Mouse (Mus musculus): ENCODE data around the gene Ttc3.
"Not testable (repeated sequence)": the region's sequence is repeated elsewhere in the genome, so short reads cannot be mapped to it uniquely, and the experiment has no call there.

Gene Ttc3

DNA sequence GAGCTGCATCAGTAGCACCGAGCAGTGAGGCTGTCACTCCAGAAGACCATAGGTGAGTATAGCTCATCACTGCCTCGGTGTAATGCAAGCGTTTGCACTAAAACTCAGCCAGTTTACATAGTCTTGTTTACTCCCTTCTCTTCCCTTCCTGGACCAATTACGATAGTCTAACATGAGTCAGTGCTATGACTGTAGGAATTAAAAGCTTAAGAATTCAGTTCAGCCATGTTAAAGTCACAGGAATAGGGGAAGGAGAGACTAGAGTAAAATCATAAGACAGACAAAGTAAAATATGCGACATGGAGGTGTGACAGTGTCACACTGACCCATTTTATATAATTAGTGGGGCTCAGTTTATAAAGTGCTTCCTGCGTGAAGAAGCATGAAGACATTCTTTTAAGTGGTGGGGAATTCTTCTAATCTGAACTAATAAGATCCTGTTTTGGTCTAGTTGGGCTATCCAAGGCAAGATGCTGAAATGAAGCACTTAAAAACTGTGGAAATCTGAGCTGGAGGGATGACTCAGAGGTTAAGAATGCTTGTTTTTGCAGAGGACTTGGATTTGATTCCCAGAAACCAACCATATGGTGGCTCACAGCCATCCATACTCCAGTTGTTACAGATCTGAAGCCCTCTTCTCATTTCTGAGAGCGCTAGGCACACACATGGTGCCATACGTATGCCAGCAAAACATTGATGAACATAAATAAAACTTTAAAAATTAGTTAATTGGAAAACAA lies 65.2 kb downstream of the Ttc3 start:
- peak; percentile 13 for DNase-seq (ENCODE audit: low spot score)

DNA sequence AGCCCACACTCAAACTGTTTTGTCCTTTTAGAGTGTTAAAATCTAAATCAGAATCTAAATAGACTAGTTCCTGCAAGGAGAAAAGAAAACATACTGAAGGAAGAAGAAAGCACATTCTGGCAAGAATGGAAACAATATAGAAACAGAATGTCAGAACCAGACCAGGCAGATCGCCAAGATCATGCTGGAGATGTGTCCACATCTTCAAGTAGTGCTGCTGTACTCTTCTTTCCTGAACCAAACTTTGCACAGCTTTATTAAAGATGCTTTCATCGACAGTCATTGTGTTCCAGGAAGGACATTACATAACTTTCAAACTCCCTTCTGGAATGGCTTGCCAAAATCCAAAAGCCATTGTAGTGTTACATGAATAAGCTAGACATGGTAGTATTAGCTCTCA lies 66.4 kb downstream of the Ttc3 start:
- DNase-seq (ENCODE audit: low spot score) = no peak

- no peak for DNase-seq (ENCODE audit: low spot score)
These were observed 70.9 kb downstream of the Ttc3 start for GRCm38 (mm10) chr16:94441361-94441760.

DNA sequence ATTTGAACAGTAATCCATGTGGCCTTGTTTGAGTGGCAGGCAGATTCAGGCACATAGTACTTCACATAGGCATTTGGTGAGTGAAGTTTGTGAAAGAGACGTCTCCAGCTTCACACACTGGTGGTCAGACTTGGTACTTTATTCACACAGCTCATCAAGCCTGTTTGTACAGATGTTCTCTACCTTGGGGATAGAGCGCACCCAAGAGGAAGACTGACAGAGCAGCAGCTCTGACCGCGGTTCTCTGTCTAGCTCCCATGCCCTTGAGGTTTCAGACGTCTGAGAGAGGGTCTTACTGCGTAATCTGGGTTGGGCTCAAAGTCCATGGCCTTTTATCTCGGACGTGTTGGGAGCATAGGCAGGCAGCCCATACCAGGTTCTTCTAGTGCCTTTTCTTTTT lies 78.7 kb downstream of the Ttc3 start:
- DNase-seq (ENCODE audit: low spot score) = no peak

GRCm38 (mm10) chr16:94449632-94450031 lies 79.2 kb downstream of the Ttc3 start:
- DNase-seq (ENCODE audit: low spot score) = no peak

- no peak for DNase-seq (ENCODE audit: low spot score)
These were observed 81.4 kb downstream of the Ttc3 start for GRCm38 (mm10) chr16:94451545-94452488.

GRCm38 (mm10) chr16:94452768-94453167 lies 82.3 kb downstream of the Ttc3 start:
- DNase-seq (ENCODE audit: low spot score) = no peak

- no peak for DNase-seq (ENCODE audit: low spot score)
These were observed 83.7 kb downstream of the Ttc3 start for GRCm38 (mm10) chr16:94454146-94454545.

GRCm38 (mm10) chr16:94464067-94464466 lies 93.6 kb downstream of the Ttc3 start:
- no peak for DNase-seq (ENCODE audit: low spot score)

- DNase-seq (ENCODE audit: low spot score) = no peak
These were observed 95.5 kb downstream of the Ttc3 start for GRCm38 (mm10) chr16:94465900-94466299.

GRCm38 (mm10) chr16:94466317-94466716 lies 95.9 kb downstream of the Ttc3 start:
- DNase-seq (ENCODE audit: low spot score) = not testable (repeated sequence)

- no peak for DNase-seq (ENCODE audit: low spot score)
These were observed 97.1 kb downstream of the Ttc3 start for GRCm38 (mm10) chr16:94467337-94468055.

- DNase-seq (ENCODE audit: low spot score) = no peak
These were observed 98.0 kb downstream of the Ttc3 start for GRCm38 (mm10) chr16:94468391-94468790.

DNA sequence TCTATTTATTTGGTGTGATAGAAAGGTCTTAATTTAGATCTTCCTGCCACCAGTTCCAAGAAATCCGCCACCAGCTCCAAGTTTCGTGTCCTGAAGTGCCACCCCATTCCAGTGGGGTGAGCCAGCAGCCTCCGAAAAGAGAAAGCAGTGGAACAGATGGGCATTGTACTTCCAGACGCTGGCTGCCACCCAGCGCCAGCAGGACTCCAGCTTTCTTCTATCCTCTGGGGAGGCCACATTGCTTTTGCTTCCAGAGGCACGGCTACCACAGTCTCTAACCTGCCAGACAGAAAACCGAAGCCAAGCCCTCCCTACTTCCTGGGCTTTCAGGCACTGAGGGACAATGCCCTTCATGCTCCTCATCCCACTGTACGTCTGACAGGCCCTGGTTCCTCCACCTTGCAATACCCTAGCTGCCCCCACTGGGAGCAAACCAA lies 102.1 kb downstream of the Ttc3 start:
- no peak for DNase-seq (ENCODE audit: low spot score)

- DNase-seq (ENCODE audit: low spot score) = no peak
These were observed 102.8 kb downstream of the Ttc3 start for GRCm38 (mm10) chr16:94473086-94473822.

DNA sequence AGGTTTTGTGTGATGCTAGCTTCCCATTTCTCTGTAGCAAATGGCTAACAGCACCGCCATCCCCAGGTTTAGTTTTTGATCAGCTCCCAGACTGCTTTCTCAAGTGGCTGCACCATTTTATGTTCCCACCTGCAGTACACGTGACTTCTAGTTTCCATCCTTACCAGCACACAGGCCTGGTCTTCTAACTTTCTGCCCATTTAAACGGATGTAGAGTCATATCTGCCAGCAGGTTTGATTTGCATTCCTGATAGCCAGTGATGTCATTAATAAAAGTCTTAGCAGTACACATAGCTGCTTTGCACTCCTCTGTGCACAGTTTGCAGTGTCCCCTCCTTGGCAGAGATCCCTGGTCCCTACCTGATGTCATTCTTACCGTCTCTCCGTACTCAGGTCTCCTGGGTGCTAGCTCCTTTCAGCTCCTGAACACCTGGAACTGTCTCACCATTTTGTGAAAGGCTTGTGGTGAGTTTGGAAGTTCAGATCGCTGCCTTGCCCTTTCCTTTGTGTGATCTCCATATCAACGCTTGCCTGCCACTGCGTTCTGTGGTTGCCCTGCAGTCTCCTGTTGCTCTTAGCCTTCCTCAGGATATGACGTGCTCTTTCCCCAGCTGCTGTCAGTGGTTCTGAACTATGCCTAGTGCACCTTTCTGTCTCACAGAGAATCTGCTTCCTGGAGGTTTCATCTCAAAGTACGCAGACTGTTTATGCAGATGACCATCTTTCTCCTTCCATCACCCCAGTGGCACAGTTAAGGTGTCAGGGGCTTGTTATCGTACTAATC lies 114.5 kb downstream of the Ttc3 start:
- no peak for DNase-seq (ENCODE audit: low spot score)

GRCm38 (mm10) chr16:94487341-94487740 lies 116.9 kb downstream of the Ttc3 start:
- no peak for DNase-seq (ENCODE audit: low spot score)

DNA sequence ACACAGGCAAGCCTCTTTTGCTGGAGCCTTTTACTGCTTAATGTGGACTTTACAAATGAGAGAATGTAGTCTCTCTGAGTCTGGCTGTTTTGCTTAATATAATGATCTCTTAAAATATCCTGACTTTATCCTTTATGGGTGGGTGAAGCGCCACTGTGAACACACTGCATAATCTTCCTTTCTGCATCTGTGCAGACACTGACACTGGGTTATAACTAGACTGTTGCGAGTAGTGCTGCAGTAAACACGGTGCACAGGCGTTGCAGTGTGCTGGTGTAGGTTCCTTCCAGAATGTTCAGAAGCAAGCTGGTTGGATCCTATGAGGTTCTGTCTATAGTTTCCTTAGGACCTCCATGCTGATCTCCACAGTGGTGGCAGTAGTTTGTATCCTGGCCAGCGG lies 118.9 kb downstream of the Ttc3 start:
- no peak for DNase-seq (ENCODE audit: low spot score)

DNA sequence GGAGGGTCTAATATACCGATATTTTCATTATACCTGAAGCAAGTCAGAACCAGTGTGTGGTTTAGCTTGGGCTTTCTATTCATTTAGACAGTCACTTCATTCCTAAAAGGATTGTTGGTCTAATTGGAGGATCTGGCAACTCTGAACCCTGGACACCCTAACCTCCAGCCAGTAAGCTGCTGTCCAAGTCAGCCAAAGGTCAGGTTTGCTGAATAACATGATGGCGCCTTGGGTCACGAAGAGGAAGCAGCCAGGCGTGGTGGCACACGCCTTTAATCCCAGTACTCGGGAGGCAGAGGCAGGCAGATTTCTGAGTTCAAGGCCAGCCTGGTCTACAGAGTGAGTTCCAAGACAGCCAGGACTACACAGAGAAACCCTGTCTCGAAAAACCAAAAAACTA lies 126.8 kb downstream of the Ttc3 start:
- not testable (repeated sequence) for DNase-seq (ENCODE audit: low spot score)

GRCm38 (mm10) chr16:94497911-94498310 lies 127.5 kb downstream of the Ttc3 start:
- no peak for DNase-seq (ENCODE audit: low spot score)

- DNase-seq (ENCODE audit: low spot score) = no peak
These were observed 133.8 kb downstream of the Ttc3 start for GRCm38 (mm10) chr16:94504192-94504591.
